Mouse (Mus musculus) cerebellum, postnatal 10 days (tissue): ENCODE data around the gene Plekhh3.

ENCODE experiments used
- DNase-seq, 2 experiments: peaks; one replicate each; pipeline ENCODE4 v3.0.0; 2021; ENCODE audit warnings: mixed read lengths in 2 of 2

Plekhh3 gene

DNA sequence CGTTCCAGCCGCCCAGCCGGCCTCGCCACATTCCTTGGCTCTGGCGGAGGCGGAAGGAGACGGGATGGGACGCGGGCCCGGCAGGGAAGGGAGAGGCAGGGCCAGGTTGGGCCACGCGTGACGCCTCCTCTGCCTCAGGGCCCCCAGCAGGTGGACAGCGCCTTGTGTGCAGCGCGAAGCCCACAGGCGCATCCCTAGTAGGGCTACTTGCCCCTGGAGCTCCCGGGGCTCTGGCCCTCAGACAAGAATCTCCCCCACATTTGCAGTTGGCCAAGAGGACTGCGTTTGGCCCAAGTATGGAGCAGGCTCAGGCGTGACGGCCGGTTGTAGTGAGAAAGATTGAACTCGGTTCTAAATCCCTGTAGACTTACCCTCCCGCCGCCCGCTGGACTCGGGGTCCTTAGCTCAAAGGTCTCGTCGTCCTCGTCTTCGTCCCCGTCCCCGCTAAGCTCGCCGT lies 769 bp downstream of the Plekhh3 start, which contains the start of gene Cntnap1:
Gene Cntnap1, plus strand, starts transcription at position 170 of the 457 bp plus-strand sequence.
- peak; percentile 75 to 76 for DNase-seq

GRCm38 (mm10) chr11:101169301-101170107 lies 1.6 kb downstream of the Plekhh3 start:
- peak; percentile 60 for DNase-seq

GRCm38 (mm10) chr11:101168301-101168980 lies 2.7 kb downstream of the Plekhh3 start:
- peak; percentile 34 to 45 for DNase-seq

GRCm38 (mm10) chr11:101167963-101168300 lies 3.2 kb downstream of the Plekhh3 start:
- no peak for DNase-seq

GRCm38 (mm10) chr11:101167211-101167962 lies 3.8 kb downstream of the Plekhh3 start:
- DNase-seq, result peak in 1 of 2 experiments; percentile 15

DNA sequence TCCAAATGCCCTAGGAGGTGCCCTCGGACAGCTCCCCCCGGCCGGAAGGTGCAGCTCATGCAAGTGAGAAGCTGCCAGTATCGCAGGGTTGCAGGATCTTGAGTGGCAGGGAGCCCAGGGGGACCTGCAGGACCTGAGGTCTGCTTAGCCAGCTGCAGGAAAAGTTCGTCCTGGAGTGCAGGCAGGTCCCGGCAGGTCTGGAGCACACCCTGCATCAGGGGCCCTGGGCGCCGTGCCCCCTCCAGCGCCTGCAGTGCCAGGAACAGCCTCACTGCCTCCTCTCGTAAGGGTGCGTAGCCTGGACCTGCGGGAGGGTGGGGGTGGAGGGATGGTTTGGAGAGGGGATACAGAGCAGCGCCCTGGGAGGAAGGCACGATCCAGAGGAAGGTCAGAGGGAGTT lies 4.8 kb downstream of the Plekhh3 start:
- peak in 1 of 2 experiments; percentile 15 for DNase-seq

DNA sequence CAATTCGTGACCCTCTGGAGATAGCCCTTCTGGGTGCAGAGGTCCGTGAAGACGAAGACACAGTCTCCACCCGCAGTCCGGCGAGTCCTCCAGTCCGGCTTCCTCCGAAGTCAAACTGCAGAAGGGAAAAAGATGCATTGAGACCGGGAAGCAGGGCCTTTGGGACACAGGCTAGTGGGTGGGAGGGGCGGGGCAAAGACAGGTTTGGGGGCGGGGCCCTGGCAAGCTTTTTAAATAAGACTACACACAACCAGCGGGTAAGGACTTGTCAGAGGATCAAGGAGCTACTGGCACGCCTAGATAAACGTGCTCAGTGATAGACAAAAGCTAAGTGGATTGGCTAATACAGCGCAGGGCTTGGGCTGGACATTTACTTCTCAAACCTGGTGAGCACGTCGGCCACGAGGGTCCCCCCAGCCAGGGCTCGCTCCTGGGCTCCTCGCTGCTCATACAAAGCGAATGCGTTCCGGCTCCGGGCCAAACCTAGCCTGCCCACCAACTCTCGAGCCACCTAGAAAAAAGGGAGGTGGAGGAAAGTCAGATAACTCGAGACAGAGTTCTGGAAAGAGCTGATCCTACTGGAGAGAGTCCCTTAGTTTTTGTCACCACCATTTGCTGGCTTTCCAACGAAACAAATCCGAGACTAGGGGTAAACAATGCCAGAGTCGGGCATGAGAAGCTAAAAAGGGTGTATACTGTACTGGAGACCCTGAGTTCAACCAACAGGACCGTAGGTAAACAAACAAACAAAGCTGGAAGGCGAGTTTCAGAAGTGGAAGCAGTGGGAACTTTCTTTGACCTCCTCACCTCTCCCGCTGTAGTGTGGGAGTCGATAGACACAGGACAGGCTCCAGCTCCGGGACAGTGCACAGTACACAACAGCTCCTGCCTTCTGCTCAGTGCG lies 6.2 kb downstream of the Plekhh3 start:
- peak in 1 of 2 experiments; percentile 36 for DNase-seq

DNA sequence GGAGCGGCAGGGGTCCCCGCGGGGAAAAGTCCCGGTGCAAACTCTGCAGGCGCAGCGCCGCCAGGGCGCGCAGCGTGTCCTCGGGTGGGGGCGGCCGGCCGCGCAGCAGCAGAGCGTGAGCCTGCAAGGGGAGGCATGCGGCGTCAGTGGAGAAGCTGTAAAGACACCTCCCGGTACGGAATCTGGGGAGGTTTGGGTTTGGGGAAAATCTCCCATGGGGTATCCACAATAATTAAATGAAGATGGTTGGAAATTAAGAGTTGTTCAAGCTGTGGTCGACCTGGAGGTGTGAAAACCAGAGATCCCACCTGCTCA lies 6.8 kb downstream of the Plekhh3 start:
- peak in 1 of 2 experiments; percentile 22 for DNase-seq

- peak; percentile 47 to 50 for DNase-seq
These were observed 7.4 kb downstream of the Plekhh3 start for GRCm38 (mm10) chr11:101163476-101164350.

- peak; percentile 45 to 64 for DNase-seq
These were observed 8.4 kb downstream of the Plekhh3 start for GRCm38 (mm10) chr11:101162772-101163171.

DNA sequence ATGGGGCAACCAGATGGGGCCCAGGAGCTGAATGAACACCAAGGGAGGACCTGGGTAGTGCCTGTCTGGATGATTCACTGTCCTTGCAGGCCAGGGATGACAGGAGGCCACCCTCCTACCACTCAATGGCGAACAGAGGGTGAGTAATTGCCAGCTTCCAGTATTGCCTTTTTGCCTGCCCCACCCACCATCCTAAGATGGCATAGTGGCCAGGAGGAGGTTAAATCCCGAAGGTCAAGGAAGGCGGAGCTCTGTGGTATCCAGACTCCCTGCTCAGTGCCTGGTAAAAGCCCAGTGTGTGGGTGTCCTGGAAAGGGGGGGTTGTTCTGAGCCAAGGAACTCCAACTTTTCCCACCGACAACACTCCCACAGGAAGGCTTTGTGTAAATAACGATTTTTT lies 8.8 kb downstream of the Plekhh3 start:
- peak in 1 of 2 experiments; percentile 8 for DNase-seq

GRCm38 (mm10) chr11:101161551-101161950 lies 9.6 kb downstream of the Plekhh3 start:
- no peak for DNase-seq

DNA sequence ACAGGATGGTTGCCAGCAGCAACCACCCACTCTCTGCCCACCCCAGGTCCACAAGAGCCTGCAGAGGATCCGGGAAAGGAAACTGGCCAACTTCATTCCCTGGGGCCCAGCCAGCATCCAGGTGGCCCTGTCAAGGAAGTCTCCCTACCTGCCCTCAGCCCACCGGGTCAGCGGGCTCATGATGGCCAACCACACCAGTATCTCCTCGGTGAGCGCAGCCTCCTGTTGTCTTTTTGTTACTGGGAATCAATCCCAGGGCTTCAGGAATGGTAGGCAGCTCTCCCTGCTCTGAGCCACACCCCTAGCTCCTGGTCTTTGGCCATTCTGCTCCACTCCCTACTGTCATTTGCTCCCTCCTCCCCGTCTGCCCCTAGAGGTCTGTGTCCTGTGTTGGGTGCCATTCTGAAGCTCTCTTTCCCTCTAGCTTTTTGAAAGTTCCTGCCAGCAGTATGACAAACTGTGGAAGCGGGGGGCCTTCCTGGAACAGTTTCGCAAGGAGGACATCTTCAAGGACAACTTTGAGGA lies 10.1 kb downstream of the Plekhh3 start:
- DNase-seq, result peak in 1 of 2 experiments; percentile 19

DNA sequence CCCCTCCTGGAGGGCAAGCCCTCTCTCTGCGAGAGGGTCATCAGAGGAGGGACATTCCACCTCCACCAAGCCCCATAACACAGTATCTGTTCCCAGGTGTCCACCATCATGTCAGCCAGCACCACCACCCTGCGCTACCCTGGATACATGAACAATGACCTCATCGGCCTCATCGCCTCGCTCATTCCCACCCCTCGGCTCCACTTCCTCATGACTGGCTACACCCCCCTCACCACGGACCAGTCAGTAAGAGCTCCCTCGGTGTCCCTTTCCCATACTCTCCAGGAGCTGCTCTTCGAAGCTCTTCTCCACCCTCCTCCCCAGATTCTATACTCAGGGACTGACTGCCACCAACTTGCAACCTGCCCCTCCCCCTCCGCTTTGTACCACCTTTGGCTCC lies 11.0 kb downstream of the Plekhh3 start:
- DNase-seq, result peak in 1 of 2 experiments; percentile 19

DNA sequence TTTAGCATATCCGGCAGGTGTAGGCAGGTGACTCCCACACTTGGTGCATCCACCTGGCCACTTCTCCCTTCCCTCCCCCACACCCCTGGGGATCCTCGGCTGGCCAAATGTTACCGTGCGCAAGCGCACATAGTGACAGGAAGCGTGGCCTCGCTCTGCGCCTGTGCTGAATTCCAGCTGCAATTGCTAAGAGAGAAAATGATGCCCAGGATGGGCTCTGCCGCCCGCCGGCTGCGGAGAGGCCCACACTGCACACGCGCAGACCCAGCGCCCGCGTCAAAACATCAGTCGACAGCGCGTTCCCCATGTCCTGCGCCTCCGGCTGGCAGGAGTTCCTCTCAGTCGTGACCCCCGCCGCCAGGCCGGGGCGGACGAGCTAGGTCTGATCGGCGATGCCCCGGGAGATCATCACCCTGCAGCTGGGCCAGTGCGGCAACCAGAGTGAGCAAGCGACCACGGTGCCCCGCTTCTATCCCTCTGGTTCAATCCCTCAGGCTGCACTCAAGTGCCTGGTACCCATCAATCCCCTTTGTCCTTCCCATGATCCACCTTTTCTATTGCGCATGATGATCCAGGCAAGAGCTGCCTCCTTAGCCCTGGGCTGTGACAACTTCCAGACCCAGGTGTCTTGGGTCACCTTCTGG lies 15.3 kb downstream of the Plekhh3 start, which contains the start of gene Tubg2:
Gene Tubg2, plus strand, starts transcription at position 180 of the 644 bp plus-strand sequence.
- peak; percentile 87 for DNase-seq

GRCm38 (mm10) chr11:101155151-101155550 lies 16.0 kb downstream of the Plekhh3 start:
- no peak for DNase-seq

GRCm38 (mm10) chr11:101154648-101155047 lies 16.5 kb downstream of the Plekhh3 start:
- no peak for DNase-seq

GRCm38 (mm10) chr11:101152825-101153224 lies 18.3 kb downstream of the Plekhh3 start:
- DNase-seq, result no peak

GRCm38 (mm10) chr11:101151063-101151462 lies 20.1 kb downstream of the Plekhh3 start:
- DNase-seq, result no peak
